Mouse (Mus musculus) limb, embryonic 14.5 days (tissue): ENCODE measurements at regions not wholly inside any gene's neighbourhood (a gene's known extent, or its start where the extent isn't known, plus 50 kb on each side); places are given as distances from the start of the nearest gene placed in this dataset.

Experiments used
- ATAC-seq: fragments of 200-750 bp; cut with Nextera tagmentation; 2 replicates; pipeline ENCODE4 v1.8.0; 2017; ENCODE audit warnings: low read depth, moderate number of reproducible peaks, moderate TSS enrichment; ENCODE audit not compliant: low FRiP score
- DNase-seq: peaks from one replicate; pipeline ENCODE4 v3.0.0-alpha.2; 2015; ENCODE audit warnings: low spot score
- H3K27ac ChIP-seq: fragments of 300-500 bp; sonication (generic); replicated peaks from 2 replicates; pipeline ENCODE4 v1.5.1; 2014; ENCODE audit warnings: low read depth, mild to moderate bottlenecking, low read length, moderate library complexity, mixed read lengths
- H3K27me3 ChIP-seq: fragments of 300-500 bp; sonication (generic); 2 replicates; pipeline ENCODE4 v1.6.1; 2014; ENCODE audit warnings: low read length, mixed read lengths; ENCODE audit not compliant: control insufficient read depth, insufficient read depth
- H3K36me3 ChIP-seq: fragments of 300-500 bp; sonication (generic); 2 replicates; pipeline ENCODE4 v1.6.1; 2014; ENCODE audit warnings: mild to moderate bottlenecking, low read length, moderate library complexity, mixed read lengths; ENCODE audit not compliant: control insufficient read depth, insufficient read depth
- H3K4me1 ChIP-seq: fragments of 300-500 bp; sonication (generic); 2 replicates; pipeline ENCODE4 v1.6.1; 2014; ENCODE audit warnings: antibody characterized with exemption, low read length, mixed read lengths; ENCODE audit not compliant: control insufficient read depth, insufficient read depth
- H3K4me2 ChIP-seq: fragments of 300-500 bp; sonication (generic); replicated peaks from 2 replicates; pipeline ENCODE4 v1.6.1; 2014; ENCODE audit warnings: low read depth, mild to moderate bottlenecking, low read length, moderate library complexity; ENCODE audit not compliant: severe bottlenecking
- H3K4me3 ChIP-seq: fragments of 300-500 bp; sonication (generic); replicated peaks from 2 replicates; pipeline ENCODE4 v1.5.1; 2014; ENCODE audit warnings: low read length
- H3K9ac ChIP-seq: fragments of 300-500 bp; sonication (generic); 2 replicates; pipeline ENCODE4 v1.6.1; 2014; ENCODE audit warnings: mild to moderate bottlenecking, low read depth, low read length, moderate library complexity; ENCODE audit not compliant: severe bottlenecking
- H3K9me3 ChIP-seq: fragments of 300-500 bp; sonication (generic); 2 replicates; pipeline ENCODE4 v1.6.1; 2016; ENCODE audit warnings: low read length; ENCODE audit not compliant: control insufficient read depth
- POLR2A ChIP-seq: fragments of 200-500 bp; IDR thresholded peaks from 2 replicates; pipeline ENCODE4 v1.8.0; 2012; ENCODE audit warnings: inconsistent platforms, mild to moderate bottlenecking, moderate library complexity, borderline replicate concordance; ENCODE audit not compliant: insufficient read depth, insufficient read length; ENCODE audit errors: extremely low read depth
- WGBS: fragments of 180-500 bp; shearing (Covaris S2); extraction: QIAGEN DNeasy Blood & Tissue Kit; methylation state at CpG from one replicate; pipeline ENCODE4 v1.1.7; 2014; 5-methylcytosine and 5-hydroxymethylcytosine counted together

DNA sequence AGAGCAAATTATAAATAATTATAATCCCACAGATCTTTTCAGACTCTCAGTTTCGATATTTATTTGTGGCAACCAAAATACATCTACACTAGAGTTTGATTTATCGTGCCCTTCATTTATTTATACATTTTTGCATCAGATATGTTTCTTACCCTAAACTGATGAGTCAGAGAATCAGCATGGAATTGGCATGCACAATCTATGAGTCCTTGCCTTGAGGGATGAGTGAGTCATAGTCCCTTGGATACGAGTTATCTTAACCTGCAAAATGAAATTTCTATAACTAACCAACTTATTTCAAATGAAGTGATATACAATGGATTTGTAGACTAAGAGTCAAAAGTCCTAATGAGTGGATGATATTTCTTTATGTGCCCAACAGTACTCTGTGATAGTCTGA, 449.9 kb upstream of the Cypt12 start:
- TF ChIP-seq POLR2A, result no peak
- Histone ChIP-seq H3K27ac (no peak overlapping the region), H3K4me2 (no peak overlapping the region), H3K9ac (no peak overlapping the region), H3K4me3 (no peak overlapping the region), H3K4me1 (no peaks in the 10 kb centered on the region), H3K9me3 (no peaks in the 10 kb centered on the region), H3K27me3 (no peaks in the 10 kb centered on the region), H3K36me3 (no peaks in the 10 kb centered on the region)
- ATAC-seq, result no peak
- no peak for DNase-seq
- WGBS, result 93% methylated on average over 3 of the region's 3 CpGs

DNA sequence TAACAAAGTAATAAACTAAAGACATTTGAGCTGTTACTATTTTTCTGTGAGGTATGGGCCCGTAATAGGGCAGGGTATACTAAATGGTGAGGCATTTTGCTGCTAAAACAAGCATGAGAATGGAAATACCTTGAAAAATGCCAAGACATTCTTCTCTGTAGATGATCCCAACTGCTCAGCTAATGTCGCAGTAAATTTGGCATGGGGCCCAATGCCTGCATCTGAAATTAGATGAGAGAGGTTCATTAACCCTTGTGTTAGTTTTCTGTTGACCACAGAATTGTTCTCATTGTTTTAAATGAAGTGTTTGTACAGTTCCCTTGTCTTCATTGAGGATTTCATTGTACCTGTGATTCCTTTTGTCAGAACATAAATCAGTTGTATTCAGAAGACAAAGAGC, 446.7 kb upstream of the Cypt12 start:
- no peaks in the 10 kb centered on the region for H3K9me3 ChIP-seq
- WGBS, result 81% methylated on average over 2 of the region's 2 CpGs
- no peak for ATAC-seq
- H3K4me1 ChIP-seq, result no peaks in the 10 kb centered on the region
- H3K9ac ChIP-seq, result no peak overlapping the region
- TF ChIP-seq POLR2A, result no peak
- no peak overlapping the region for H3K4me3 ChIP-seq
- H3K27ac ChIP-seq, result no peak overlapping the region
- no peak for DNase-seq
- H3K27me3 ChIP-seq, result no peaks in the 10 kb centered on the region
- no peaks in the 10 kb centered on the region for H3K36me3 ChIP-seq
- H3K4me2 ChIP-seq, result no peak overlapping the region

DNA sequence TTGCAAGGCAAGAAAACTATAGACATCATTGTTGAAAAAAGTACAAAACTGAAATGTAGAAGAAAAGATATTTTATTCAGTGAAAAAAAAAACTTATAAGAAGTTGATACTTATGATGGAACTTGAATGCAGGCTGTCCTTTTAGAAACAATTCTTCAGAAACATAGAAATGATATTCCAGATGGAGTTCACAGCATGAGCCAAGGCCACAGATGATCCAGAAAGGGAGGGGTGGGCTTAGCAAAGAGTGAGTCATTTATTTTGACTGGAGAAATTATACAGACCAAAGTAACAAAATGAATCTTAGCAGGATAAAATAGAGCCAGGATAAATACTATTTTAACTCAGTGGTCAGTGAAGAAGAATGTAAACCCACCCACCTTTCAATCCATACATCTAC, 406.9 kb upstream of the Cypt12 start:
- Histone ChIP-seq H3K4me3 (no peak overlapping the region), H3K27me3 (no peaks in the 10 kb centered on the region), H3K36me3 (no peaks in the 10 kb centered on the region), H3K9me3 (no peaks in the 10 kb centered on the region), H3K27ac (no peak overlapping the region), H3K4me2 (no peak overlapping the region), H3K4me1 (no peaks in the 10 kb centered on the region), H3K9ac (no peak overlapping the region)
- no peak for ATAC-seq
- no peak for DNase-seq
- TF ChIP-seq POLR2A, result no peak

DNA sequence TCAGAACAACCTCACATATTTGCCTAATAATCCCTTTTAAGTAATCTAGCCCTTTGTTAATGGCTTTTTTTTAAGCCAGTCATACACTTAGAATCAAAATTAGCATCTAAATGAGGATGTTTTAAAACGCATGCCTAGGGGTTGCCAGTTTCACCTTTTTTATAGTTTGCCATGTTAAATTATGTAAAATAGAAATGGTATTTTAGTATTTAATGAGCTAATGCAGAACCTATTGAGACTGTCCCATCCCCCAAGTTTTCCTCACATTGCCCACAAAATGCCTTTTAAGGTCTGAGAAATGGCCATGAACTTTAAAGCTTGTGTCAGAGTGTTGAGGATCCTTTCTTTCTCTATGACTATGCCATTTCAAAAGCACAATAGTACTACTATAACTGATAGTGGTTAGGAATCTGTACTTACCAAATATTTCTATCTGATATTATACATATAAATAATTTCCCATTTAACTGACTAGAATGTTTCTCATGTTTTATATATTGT, 400.6 kb upstream of the Cypt12 start:
- Histone ChIP-seq H3K4me2 (no peak overlapping the region), H3K27me3 (no peaks in the 10 kb centered on the region), H3K36me3 (no peaks in the 10 kb centered on the region), H3K9me3 (no peaks in the 10 kb centered on the region), H3K4me1 (no peaks in the 10 kb centered on the region), H3K27ac (no peak overlapping the region), H3K9ac (no peak overlapping the region), H3K4me3 (no peak overlapping the region)
- no peak for TF ChIP-seq POLR2A
- ATAC-seq (no peak), DNase-seq (no peak)
- 73% methylated on average over 1 of the region's 1 CpGs for WGBS

DNA sequence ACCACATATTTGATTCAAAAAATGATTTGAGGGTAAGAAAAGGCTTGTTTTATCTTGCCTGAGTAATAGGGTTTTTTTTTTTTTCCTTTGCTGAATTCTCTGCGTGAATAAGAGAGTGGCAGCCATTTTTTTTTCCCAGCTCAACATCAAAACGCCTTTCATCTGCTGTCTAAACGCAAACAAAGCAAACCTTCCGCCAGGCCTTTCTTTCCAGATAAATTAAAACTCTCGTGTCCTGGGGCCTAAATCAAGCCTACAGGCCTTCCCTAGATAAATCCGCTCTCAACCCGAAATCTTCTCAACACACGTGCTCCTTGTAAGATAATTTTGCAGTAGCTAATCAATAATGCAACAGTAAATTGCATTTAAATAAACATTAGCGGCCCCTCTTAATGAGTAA, 365.7 kb upstream of the Cypt12 start:
- H3K4me2 ChIP-seq, result no peak overlapping the region
- H3K9ac ChIP-seq, result no peak overlapping the region
- TF ChIP-seq POLR2A, result no peak
- no peaks in the 10 kb centered on the region for H3K4me1 ChIP-seq
- 70% methylated on average over 9 of the region's 9 CpGs for WGBS
- H3K27ac ChIP-seq, result no peak overlapping the region
- DNase-seq (no peak), ATAC-seq (no peak)
- H3K27me3 ChIP-seq, result no peaks in the 10 kb centered on the region
- no peak overlapping the region for H3K4me3 ChIP-seq
- H3K36me3 ChIP-seq, result no peaks in the 10 kb centered on the region
- H3K9me3 ChIP-seq, result no peaks in the 10 kb centered on the region

DNA sequence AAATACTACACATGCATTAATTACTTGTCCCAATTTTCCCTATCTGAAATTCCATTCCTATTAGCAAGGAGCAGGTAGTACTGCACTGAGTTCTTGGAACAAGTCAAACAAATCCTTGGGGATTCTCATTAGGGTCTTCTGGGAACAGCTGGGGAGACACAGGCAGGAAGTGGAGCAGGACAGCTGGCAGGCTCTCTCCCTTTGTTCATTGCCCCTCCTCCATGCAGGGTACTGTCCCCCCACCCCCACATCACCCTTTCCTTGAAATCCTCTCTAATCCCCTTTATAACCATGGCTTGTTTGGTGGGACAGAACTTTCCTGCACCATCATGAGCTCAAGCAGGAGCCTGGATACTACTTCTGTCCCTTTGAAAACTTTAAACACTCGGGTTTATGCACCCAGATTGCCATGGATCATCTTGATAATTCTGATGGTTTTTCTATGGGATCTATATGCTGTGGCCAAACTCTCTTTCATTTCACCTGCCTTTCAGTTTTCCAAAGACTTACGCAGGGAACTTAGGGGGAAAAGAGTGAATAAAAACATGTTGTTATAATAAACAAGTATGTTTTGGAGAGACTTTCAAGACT, 358.2 kb upstream of the Cypt12 start:
- DNase-seq (no peak), ATAC-seq (no peak)
- H3K27me3 ChIP-seq, result no peaks in the 10 kb centered on the region
- no peak overlapping the region for H3K27ac ChIP-seq
- H3K4me3 ChIP-seq, result no peak overlapping the region
- H3K36me3 ChIP-seq, result no peaks in the 10 kb centered on the region
- no peaks in the 10 kb centered on the region for H3K9me3 ChIP-seq
- 57% methylated on average over 2 of the region's 2 CpGs for WGBS
- H3K4me1 ChIP-seq, result no peaks in the 10 kb centered on the region
- no peak overlapping the region for H3K4me2 ChIP-seq
- no peak for TF ChIP-seq POLR2A
- no peak overlapping the region for H3K9ac ChIP-seq
